Mouse (Mus musculus): ENCODE data around the gene Tars. TPM values are rescaled to one million over a fixed set of nuclear protein-coding genes. Genes with fewer than 3 reads are reported as not detected.

Gene Tars
- total RNA-seq (2015; ENCODE audit: low replicate concordance) (10.1 and 18.4 TPM in 2 replicates), total RNA-seq (2017; ENCODE audit: low replicate concordance) (29.4 and 30.4 TPM in 2 replicates)

- ATAC-seq (replicated peaks; ENCODE audit: low FRiP score, poor library complexity, severe bottlenecking) = peak; percentile 100
Observed at GRCm38 (mm10) chr15:11399356-11400067, at the start of gene Tars. Tars (minus strand) TSS chr15:11399665.

- ATAC-seq (replicated peaks; ENCODE audit: low FRiP score, poor library complexity, severe bottlenecking) = no peak
Observed at GRCm38 (mm10) chr15:11437361-11437760, 37.9 kb upstream of the Tars start.

GRCm38 (mm10) chr15:11436709-11437280 is 37.3 kb upstream of the Tars start:
- no peak for ATAC-seq (replicated peaks; ENCODE audit: low FRiP score, poor library complexity, severe bottlenecking)

GRCm38 (mm10) chr15:11426899-11427298 is 27.4 kb upstream of the Tars start:
- ATAC-seq (replicated peaks; ENCODE audit: low FRiP score, poor library complexity, severe bottlenecking) = no peak

GRCm38 (mm10) chr15:11413484-11413883 is 14.0 kb upstream of the Tars start:
- no peak for ATAC-seq (replicated peaks; ENCODE audit: low FRiP score, poor library complexity, severe bottlenecking)

- ATAC-seq (replicated peaks; ENCODE audit: low FRiP score, poor library complexity, severe bottlenecking) = no peak
Observed at GRCm38 (mm10) chr15:11412542-11412941, 13.1 kb upstream of the Tars start.

GRCm38 (mm10) chr15:11411846-11412245 is 12.4 kb upstream of the Tars start:
- ATAC-seq (replicated peaks; ENCODE audit: low FRiP score, poor library complexity, severe bottlenecking) = no peak

- no peak for ATAC-seq (replicated peaks; ENCODE audit: low FRiP score, poor library complexity, severe bottlenecking)
Observed at GRCm38 (mm10) chr15:11408155-11408826, 8.8 kb upstream of the Tars start.

GRCm38 (mm10) chr15:11407381-11407780 is 7.9 kb upstream of the Tars start:
- ATAC-seq (replicated peaks; ENCODE audit: low FRiP score, poor library complexity, severe bottlenecking) = no peak

- no peak for ATAC-seq (replicated peaks; ENCODE audit: low FRiP score, poor library complexity, severe bottlenecking)
Observed at GRCm38 (mm10) chr15:11406769-11407168, 7.3 kb upstream of the Tars start.

GRCm38 (mm10) chr15:11398676-11399350 is 652 bp downstream of the Tars start:
- ATAC-seq (replicated peaks; ENCODE audit: low FRiP score, poor library complexity, severe bottlenecking) = no peak

GRCm38 (mm10) chr15:11396421-11396820 is 3.0 kb downstream of the Tars start:
- no peak for ATAC-seq (replicated peaks; ENCODE audit: low FRiP score, poor library complexity, severe bottlenecking)

- ATAC-seq (replicated peaks; ENCODE audit: low FRiP score, poor library complexity, severe bottlenecking) = no peak
Observed at GRCm38 (mm10) chr15:11392903-11393302, 6.6 kb downstream of the Tars start.

GRCm38 (mm10) chr15:11383796-11384195 is 15.7 kb downstream of the Tars start:
- no peak for ATAC-seq (replicated peaks; ENCODE audit: low FRiP score, poor library complexity, severe bottlenecking)

- ATAC-seq (replicated peaks; ENCODE audit: low FRiP score, poor library complexity, severe bottlenecking) = no peak
Observed at GRCm38 (mm10) chr15:11382585-11382984, 16.9 kb downstream of the Tars start.

- ATAC-seq (replicated peaks; ENCODE audit: low FRiP score, poor library complexity, severe bottlenecking) = no peak
Observed at GRCm38 (mm10) chr15:11380616-11381015, 18.8 kb downstream of the Tars start.

- no peak for ATAC-seq (replicated peaks; ENCODE audit: low FRiP score, poor library complexity, severe bottlenecking)
Observed at GRCm38 (mm10) chr15:11380087-11380530, 19.4 kb downstream of the Tars start.

GRCm38 (mm10) chr15:11379431-11380086 is 19.9 kb downstream of the Tars start:
- no peak for ATAC-seq (replicated peaks; ENCODE audit: low FRiP score, poor library complexity, severe bottlenecking)

- no peak for ATAC-seq (replicated peaks; ENCODE audit: low FRiP score, poor library complexity, severe bottlenecking)
Observed at GRCm38 (mm10) chr15:11370477-11371085, 28.9 kb downstream of the Tars start.

Data from erythroid progenitor cell, adult 5-6 weeks (primary cell).